Mouse (Mus musculus) midbrain, embryonic 15.5 days (tissue): ENCODE results near the gene Als2. TPM values are rescaled to one million over a fixed set of nuclear protein-coding genes. Genes with fewer than 3 reads are reported as not detected.

ENCODE experiments used
- polyA plus RNA-seq: library from polyadenylated mRNA; unstranded; fragments of >200 nt; fragmentation: Nextera tagmentation; extraction: Ambion mirVana; gene quantifications from 2 replicates; pipeline ENCODE4 v1.2.1, GENCODE M21; 2015

The Als2 gene
- polyA plus RNA-seq, 1 experiment from 2014 or later = 23.1 TPM

Other genes with a start within 250 kb of the Als2 start
- 0.17 TPM in 1 of 2 replicates, not detected in the other for gene C2cd6, start 142.3 kb downstream of the Als2 start, polyA plus RNA-seq
- 41.0 and 46.5 TPM in 2 replicates for gene Tmem237, start 116.8 kb downstream of the Als2 start, polyA plus RNA-seq
- 1.2 and 1.4 TPM in 2 replicates for gene Mpp4, start 73.8 kb downstream of the Als2 start, polyA plus RNA-seq
- gene Cdk15, start 19.7 kb upstream of the Als2 start, polyA plus RNA-seq = 1.4 and 1.8 TPM in 2 replicates
- gene Fzd7, start 245.2 kb upstream of the Als2 start, polyA plus RNA-seq = 3.0 and 3.3 TPM in 2 replicates